Mouse (Mus musculus): ENCODE results near the gene Mcm9.
"Not testable (repeated sequence)": the region's sequence is repeated elsewhere in the genome, so short reads cannot be mapped to it uniquely, and the experiment has no call there.

The Mcm9 gene

DNA sequence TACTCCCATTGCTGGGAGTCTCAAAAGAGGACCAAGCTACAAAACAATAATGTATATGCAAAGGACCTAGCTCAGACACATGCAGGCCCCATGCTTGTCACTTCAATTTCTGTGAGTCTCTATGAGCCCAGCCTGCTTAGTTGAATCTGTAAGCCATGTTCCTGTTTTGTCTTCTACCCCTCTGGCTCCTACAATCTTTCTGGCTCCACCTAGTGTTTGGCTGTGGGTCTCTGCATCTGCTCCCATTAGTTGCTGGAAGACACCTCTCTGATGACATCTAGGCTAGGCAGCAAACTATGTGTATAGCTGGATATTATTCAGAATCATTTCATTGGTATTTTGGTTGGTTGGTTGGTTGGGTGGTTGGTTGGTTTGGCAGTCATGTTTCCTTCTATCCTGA, 130.7 kb downstream of the Mcm9 start:
- DNase-seq (ENCODE audit: low spot score in 2 of 2): peak in 1 of 2 experiments; percentile 30

DNA sequence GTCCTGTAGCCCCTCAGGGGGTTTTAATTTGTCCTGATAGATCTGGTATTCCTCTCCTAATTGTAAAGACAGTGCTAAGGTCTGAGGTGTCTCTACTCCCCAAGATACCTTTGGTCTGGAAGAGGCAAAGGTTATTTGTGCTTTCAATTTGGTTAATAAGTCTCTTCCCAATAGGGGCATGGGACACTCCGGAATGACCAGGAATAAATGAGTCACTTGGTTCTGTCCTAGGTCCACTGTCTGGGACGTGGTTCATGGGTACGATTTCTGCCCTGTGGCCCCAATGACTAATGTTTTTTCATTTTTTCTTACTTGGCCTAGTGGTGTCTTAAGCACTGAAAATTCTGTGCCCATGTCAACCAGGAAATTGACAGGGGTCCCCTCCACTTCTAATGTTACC, 134.9 kb downstream of the Mcm9 start:
- not testable (repeated sequence) for DNase-seq (ENCODE audit: low spot score in 2 of 2)

DNA sequence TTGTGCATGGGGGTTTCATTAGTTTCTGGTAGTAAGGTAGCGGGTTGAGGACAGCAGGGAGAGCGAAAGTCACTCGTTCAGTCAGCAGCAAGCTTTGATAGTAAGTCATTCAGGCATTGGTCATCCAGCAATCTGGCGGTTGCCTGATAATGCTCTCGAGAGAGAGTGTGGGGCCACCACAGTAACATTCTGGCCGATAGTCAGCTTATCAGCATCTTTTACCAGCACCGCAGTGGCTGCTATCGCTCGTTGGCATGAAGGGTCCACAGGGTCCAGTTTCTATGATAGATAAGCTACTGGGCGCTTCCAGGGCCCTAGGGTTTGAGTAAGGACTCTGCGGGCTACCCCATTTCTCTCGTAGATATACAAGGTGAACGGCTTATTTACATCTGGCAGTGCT, 136.3 kb downstream of the Mcm9 start:
- no peak for DNase-seq (ENCODE audit: low spot score in 2 of 2)

All from spleen, postnatal 10 days (tissue).